Mouse (Mus musculus) urinary bladder, postnatal 14 days (tissue): ENCODE measurements at regions not wholly inside any gene's neighbourhood (a gene's known extent, or its start where the extent isn't known, plus 50 kb on each side); places are given as distances from the start of the nearest gene placed in this dataset.
"Not testable (repeated sequence)": the region's sequence is repeated elsewhere in the genome, so short reads cannot be mapped to it uniquely, and the experiment has no call there.

ENCODE experiments used
- DNase-seq: peaks from one replicate; pipeline ENCODE4 v3.0.0; 2021; ENCODE audit warnings: low spot score

DNA sequence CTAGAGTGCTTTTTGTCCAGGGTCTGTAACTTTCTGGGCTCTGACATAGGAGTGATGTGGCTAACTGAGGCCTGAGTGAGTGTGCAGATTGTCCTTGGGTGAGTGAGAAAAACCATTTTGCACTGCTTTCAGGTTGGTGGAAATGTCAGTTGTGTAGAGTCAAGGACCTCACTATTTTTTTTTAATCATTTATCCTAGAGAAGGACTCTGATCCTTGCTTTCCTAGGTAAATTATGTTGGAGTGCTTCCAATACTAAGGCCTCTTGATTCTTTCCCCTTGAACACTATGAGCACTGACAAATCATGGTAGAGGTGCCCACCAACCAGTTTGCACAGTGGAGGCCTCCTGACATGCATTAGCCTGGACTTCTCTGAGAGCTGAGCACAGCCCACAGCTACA is 233.6 kb downstream of the Utp18 start:
- DNase-seq, result not testable (repeated sequence)
